Comparison of ENCODE assay signal across 31 mouse cellular contexts in the genomic region with DNA sequence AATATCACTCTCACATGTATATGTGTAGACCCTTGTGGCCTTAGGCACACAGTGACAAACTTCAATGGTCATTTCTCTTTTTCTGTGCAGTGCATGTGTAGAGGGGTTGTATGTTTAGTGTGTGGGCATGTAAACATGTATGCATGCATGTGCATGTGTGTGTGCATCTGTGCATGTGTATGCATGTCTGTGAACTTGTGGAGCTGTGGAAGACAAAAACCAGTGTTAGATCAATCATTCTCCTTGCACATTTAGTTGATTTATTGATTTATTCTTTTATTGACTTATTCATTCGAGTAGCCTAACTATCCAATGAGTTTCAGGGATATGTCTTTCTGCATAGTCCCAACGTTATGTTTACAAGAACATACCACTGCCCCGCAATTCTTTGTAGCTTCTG.
"Had no signal": no experiment of that assay in that cellular context is flagged by ENCODE, and none has a peak within 500 bp of the region (broad histone marks: within the 10 kb centered on the region; RNA-seq: fewer than 3 reads in every experiment).

No protein-coding gene starts in this region.

- H3K27me3 ChIP-seq: limb, embryonic 12.5 days; limb, embryonic 13.5 days; limb, embryonic 15.5 days; liver, embryonic 12.5 days; liver, embryonic 13.5 days; liver, embryonic 15.5 days; lung, embryonic 15.5 days; megakaryocyte, embryonic 14.5 days; midbrain, embryonic 12.5 days; midbrain, embryonic 13.5 days; midbrain, embryonic 15.5 days; neural tube, embryonic 12.5 days had no signal

- H3K27ac ChIP-seq: left cerebral cortex, adult 2 months; limb, embryonic 12.5 days; limb, embryonic 13.5 days; limb, embryonic 15.5 days; liver, embryonic 12.5 days; liver, embryonic 13.5 days; liver, embryonic 14.5 days; liver, embryonic 15.5 days; lung, embryonic 15.5 days; macrophage; midbrain, embryonic 10.5 days; midbrain, embryonic 12.5 days; midbrain, embryonic 13.5 days; midbrain, embryonic 15.5 days; neural tube, embryonic 12.5 days had no signal

- H3K9me3 ChIP-seq: limb, embryonic 12.5 days; limb, embryonic 13.5 days; limb, embryonic 15.5 days; liver, embryonic 12.5 days; liver, embryonic 13.5 days; liver, embryonic 15.5 days; lung, embryonic 15.5 days; midbrain, embryonic 10.5 days; midbrain, embryonic 12.5 days; midbrain, embryonic 13.5 days; midbrain, embryonic 15.5 days; neural tube, embryonic 12.5 days had no signal

- ATAC-seq: liver, embryonic 12.5 days; liver, postnatal 0 days; lung, postnatal 0 days; midbrain, embryonic 13.5 days; midbrain, embryonic 15.5 days; midbrain, embryonic 16.5 days had no signal

- H3K4me1 ChIP-seq: limb, embryonic 15.5 days; liver, embryonic 12.5 days; liver, embryonic 13.5 days; liver, embryonic 15.5 days; lung, embryonic 15.5 days; megakaryocyte, embryonic 14.5 days; midbrain, embryonic 13.5 days; midbrain, embryonic 15.5 days; neural tube, embryonic 12.5 days had no signal

- H3K36me3 ChIP-seq: limb, embryonic 12.5 days; limb, embryonic 13.5 days; limb, embryonic 15.5 days; liver, embryonic 12.5 days; liver, embryonic 13.5 days; liver, embryonic 15.5 days; lung, embryonic 15.5 days; midbrain, embryonic 10.5 days; midbrain, embryonic 12.5 days; midbrain, embryonic 13.5 days; midbrain, embryonic 15.5 days; neural tube, embryonic 12.5 days had no signal

- H3K4me3 ChIP-seq: left cerebral cortex, adult 2 months; limb, embryonic 12.5 days; limb, embryonic 13.5 days; limb, embryonic 15.5 days; liver, embryonic 12.5 days; liver, embryonic 13.5 days; liver, embryonic 15.5 days; lung, embryonic 15.5 days; megakaryocyte, embryonic 14.5 days; midbrain, embryonic 10.5 days; midbrain, embryonic 12.5 days; midbrain, embryonic 13.5 days; midbrain, embryonic 15.5 days; myocyte; neural tube, embryonic 12.5 days had no signal

- H3K4me2 ChIP-seq: limb, embryonic 12.5 days; limb, embryonic 13.5 days; limb, embryonic 15.5 days; liver, embryonic 11.5 days; liver, embryonic 12.5 days; liver, embryonic 13.5 days; liver, embryonic 15.5 days; lung, embryonic 14.5 days; lung, embryonic 15.5 days; midbrain, embryonic 12.5 days; midbrain, embryonic 13.5 days; midbrain, embryonic 15.5 days; neural tube, embryonic 12.5 days had no signal

- H3K9ac ChIP-seq: limb, embryonic 12.5 days; limb, embryonic 13.5 days; limb, embryonic 15.5 days; liver, embryonic 12.5 days; liver, embryonic 13.5 days; liver, embryonic 14.5 days; liver, embryonic 15.5 days; liver, postnatal 0 days; lung, embryonic 14.5 days; lung, embryonic 15.5 days; midbrain, embryonic 12.5 days; midbrain, embryonic 13.5 days; midbrain, embryonic 15.5 days; neural tube, embryonic 12.5 days had no signal

- DNase-seq: left cerebral cortex, postnatal 4 days; liver; liver, embryonic 13.5 days; liver, postnatal 0 days; lung, adult 18-20 months; lung, adult 2 months; lung, embryonic 14.5 days; lung, postnatal 10 days; lung, postnatal 14 days; lung, postnatal 36 days; lung, postnatal 4 days; midbrain, embryonic 14.5 days had no signal
